Mouse (Mus musculus) heart, adult 11 months (tissue): ENCODE data around the gene Gm4894.

Experiments
- DNase-seq: peaks from one replicate; pipeline ENCODE4 v3.0.0; 2022

Gene Gm4894

GRCm38 (mm10) chr9:49250231-49250630, at the start of gene Gm4894:
Gene Gm4894, plus strand, starts transcription at chr9:49250531.
- DNase-seq = no peak

GRCm38 (mm10) chr9:49206331-49206730, 44.0 kb upstream of the Gm4894 start:
- DNase-seq = no peak

- no peak for DNase-seq
Measured at GRCm38 (mm10) chr9:49211493-49211892, 38.8 kb upstream of the Gm4894 start.

GRCm38 (mm10) chr9:49214734-49215133, 35.6 kb upstream of the Gm4894 start:
- DNase-seq = no peak

GRCm38 (mm10) chr9:49217626-49218607, 32.4 kb upstream of the Gm4894 start:
- DNase-seq = no peak

GRCm38 (mm10) chr9:49224488-49224887, 25.8 kb upstream of the Gm4894 start:
- DNase-seq = no peak

- DNase-seq = no peak
Measured at GRCm38 (mm10) chr9:49227442-49227841, 22.9 kb upstream of the Gm4894 start.

- no peak for DNase-seq
Measured at GRCm38 (mm10) chr9:49229054-49229453, 21.3 kb upstream of the Gm4894 start.

GRCm38 (mm10) chr9:49246839-49247238, 3.5 kb upstream of the Gm4894 start:
- DNase-seq = no peak

- peak; percentile 67 for DNase-seq
Measured at GRCm38 (mm10) chr9:49268949-49269348, 18.6 kb downstream of the Gm4894 start.

- peak; percentile 79 for DNase-seq
Measured at GRCm38 (mm10) chr9:49273566-49273965, 23.2 kb downstream of the Gm4894 start.

GRCm38 (mm10) chr9:49275976-49276375, 25.6 kb downstream of the Gm4894 start:
- DNase-seq = peak; percentile 77

GRCm38 (mm10) chr9:49276542-49277334, 26.4 kb downstream of the Gm4894 start:
- DNase-seq = peak; percentile 75

- DNase-seq = no peak
Measured at GRCm38 (mm10) chr9:49295101-49295500, 44.8 kb downstream of the Gm4894 start.

GRCm38 (mm10) chr9:49307576-49307975, 57.2 kb downstream of the Gm4894 start:
- peak; percentile 86 for DNase-seq

- peak; percentile 35 for DNase-seq
Measured at GRCm38 (mm10) chr9:49310821-49311220, 60.5 kb downstream of the Gm4894 start.

GRCm38 (mm10) chr9:49318638-49319037, 68.3 kb downstream of the Gm4894 start:
- DNase-seq = peak; percentile 54
